Mouse (Mus musculus) brain, embryonic 14.5 days (tissue): ENCODE data around the gene Timp1.

Source experiments
- CTCF ChIP-seq: fragments of 200-500 bp; IDR thresholded peaks from 2 replicates; pipeline ENCODE4 v1.5.1; 2012; ENCODE audit warnings: inconsistent platforms, mild to moderate bottlenecking, moderate library complexity, borderline replicate concordance; ENCODE audit not compliant: insufficient read depth, insufficient read length; ENCODE audit errors: extremely low read depth
- POLR2A ChIP-seq: fragments of 200-500 bp; IDR thresholded peaks from 2 replicates; pipeline ENCODE4 v1.6.1; 2012; ENCODE audit warnings: mild to moderate bottlenecking, inconsistent platforms, borderline replicate concordance; ENCODE audit not compliant: poor library complexity, insufficient read depth, insufficient read length, severe bottlenecking; ENCODE audit errors: extremely low read depth

DNA sequence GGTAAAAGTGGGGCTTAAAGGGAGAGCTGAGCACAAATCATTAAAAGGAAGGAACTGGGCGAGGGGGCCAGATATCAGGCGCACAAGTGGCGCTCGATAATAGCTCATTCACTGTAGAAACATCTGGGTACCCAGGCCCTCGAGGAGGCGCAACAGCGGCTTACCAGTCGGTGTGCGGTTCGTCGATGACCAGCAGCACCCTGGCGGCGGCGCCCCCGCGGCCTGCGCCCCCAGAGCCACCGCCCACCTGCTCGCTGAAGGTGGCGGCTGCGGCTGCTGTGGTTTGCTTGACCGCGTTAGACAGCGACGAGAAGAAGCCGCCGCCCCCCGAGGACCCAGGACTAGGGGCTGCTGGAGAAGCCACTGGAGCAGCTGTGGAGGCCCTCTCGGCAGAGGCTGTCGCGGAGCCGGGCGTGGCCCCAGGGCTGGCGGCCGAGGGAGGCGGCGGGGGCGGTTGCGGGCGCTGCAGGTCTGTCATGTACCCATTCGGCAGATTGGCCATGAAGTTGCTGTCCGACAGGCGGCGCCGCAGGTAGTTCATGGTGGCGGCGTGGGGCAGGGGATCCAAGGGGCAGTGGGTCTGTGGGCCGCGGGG is 50.4 kb downstream of the Timp1 start:
- TF ChIP-seq CTCF = no peak
- TF ChIP-seq POLR2A = no peak
